Mouse (Mus musculus): ENCODE data around the gene Fbrs. TPM values are rescaled to one million over a fixed set of nuclear protein-coding genes. Genes with fewer than 3 reads are reported as not detected.
"Not testable (repeated sequence)": the region's sequence is repeated elsewhere in the genome, so short reads cannot be mapped to it uniquely, and the experiment has no call there.

Fbrs gene
- 10 to 100 TPM; 56.2 to 72.2 (median 65.5) TPM for total RNA-seq (2022)

GRCm38 (mm10) chr7:127478635-127479317, at the start of gene Fbrs:
Gene Fbrs (plus strand): TSS chr7:127479199.
- peak; percentile 92 to 96 for DNase-seq (ENCODE audit: low spot score in 2 of 2)

DNA sequence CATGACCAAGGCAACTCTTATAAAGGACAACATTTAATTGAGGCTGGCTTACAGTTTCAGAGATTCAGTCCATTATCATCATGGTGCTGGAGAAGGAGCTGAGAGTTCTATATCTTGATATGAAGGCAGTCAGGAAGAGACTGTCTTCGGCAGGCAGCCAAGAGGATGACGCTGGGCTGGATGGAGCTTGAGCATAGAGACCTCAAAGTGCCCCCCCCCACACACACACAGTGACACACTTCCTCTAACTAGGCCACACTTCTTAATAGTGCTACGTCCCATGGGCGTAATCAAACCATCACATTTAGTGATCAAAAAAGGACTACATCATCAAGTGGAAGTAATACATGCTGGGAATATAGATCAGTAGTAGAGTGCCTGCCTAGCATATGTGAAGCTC, 43.8 kb upstream of the Fbrs start:
- no peak for DNase-seq (ENCODE audit: low spot score in 2 of 2)

DNA sequence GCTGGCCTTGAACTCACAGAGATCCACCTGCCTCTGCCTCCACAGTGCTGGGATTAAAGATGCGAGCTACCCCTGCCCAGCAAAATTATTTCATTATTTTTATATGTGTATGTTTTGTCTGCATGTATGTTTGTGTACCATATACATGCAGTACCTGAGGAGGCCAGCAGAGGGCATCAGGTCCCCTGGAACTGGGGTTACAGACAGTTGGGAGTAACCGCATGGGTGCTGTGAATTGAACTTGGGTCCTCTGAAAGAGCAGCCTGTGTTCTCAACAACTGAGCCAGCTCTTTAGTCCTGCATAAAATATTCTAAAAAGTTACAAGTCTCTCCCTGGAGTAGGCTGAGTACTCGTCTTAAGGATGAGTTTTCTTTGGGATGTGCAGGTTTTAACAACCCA, 41.3 kb upstream of the Fbrs start:
- DNase-seq (ENCODE audit: low spot score in 2 of 2), result no peak

- no peak for DNase-seq (ENCODE audit: low spot score in 2 of 2)
Observed at GRCm38 (mm10) chr7:127443976-127444375, 35.0 kb upstream of the Fbrs start.

DNA sequence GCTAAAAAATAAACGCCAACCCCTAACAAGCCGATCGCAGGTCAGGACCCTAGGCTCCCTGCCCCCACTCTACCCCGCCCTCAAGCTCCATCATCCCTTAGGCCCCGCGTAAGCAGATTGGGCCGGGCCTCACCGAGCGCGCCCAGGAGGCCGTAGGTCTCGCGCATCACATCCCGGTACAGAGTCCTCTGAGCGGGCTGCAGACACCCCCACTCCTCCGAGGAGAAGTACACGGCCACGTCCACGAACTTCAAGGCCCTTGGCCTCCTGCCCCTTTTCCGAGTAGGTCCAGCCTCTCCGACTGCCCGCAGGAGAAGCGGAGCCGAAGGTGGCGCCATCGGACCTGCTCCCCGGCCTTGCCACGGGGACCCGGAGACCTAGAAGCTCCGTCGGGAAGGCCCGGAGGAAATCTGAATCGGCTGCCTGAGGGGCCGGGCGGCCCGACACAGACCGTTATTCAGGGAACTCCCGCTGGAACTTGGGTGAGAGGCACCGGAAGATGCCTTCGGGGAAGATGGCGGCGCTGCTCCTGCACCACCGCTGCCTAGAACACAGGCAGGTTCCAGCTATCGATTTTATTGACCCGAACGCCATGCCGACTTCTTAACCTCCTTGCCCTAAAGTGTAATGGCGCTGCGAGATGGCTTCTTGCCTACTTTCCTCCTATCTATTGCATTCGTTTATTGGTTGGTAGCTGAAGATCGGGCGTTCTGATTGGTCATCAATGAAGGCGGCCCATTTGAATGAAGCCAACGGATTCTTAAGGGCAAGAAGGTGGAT, 30.3 kb upstream of the Fbrs start, which contains the start of gene Zfp689:
Zfp689 (minus strand) TSS at position 638 of the 780 bp plus-strand sequence.
- DNase-seq (ENCODE audit: low spot score in 2 of 2), result peak; percentile 96

DNA sequence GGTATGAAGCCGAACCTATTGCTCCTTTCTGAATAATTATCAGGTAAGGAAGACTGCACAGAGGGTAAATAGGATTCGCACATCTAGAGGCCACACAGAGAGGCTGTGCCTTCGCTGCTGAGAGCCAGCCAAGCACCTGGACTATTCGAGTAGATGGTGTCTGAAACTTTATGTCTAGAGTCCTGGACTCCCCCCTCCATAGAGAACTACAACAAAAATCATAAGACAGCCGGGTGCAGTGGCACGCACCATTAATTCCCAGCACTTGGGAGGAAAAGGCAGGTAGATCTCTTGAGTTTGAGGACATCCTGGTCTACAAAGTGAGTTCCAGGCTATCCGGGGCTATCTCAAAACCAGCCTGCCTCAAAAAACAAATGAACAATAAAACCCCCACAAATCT, 29.0 kb upstream of the Fbrs start:
- DNase-seq (ENCODE audit: low spot score in 2 of 2), result no peak

DNA sequence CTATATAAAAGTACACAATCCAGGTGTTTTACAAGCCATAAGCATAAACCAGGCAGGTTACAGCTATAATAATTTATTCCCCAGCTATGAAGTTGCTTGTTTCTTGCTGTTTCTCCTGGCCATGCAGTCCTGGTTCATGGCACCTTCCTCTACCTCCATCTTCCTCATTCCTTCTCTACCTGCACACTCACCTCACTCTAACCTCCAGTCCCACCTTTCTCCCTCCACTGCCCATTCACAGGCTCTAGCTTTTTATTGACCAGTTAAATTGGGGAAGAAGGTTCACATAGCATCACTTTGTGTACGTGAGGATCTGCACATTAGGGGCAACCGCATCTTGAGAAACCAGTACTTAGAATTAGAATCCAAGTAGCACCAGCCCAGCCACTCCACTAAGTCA, 25.9 kb upstream of the Fbrs start:
- no peak for DNase-seq (ENCODE audit: low spot score in 2 of 2)

DNA sequence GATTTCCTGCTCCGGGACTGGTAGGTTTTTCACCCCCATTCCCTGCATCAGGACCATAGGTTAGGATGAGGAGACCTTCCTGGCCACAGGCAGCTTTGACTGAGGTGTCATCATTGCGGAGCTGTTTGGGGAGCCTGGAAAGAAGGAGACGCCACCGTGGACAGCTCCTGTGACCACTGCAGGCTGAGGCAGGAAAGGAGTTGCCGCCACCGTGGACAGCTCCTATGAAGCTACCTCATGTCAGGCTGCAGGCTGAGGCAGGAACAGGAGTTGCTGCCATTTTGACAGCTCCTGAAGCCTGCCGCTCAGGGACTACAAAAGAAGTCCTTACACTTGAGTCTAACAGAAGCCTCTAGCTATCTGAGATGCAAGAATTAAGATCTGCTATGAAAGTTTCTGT, 24.1 kb upstream of the Fbrs start:
- no peak for DNase-seq (ENCODE audit: low spot score in 2 of 2)

- not testable (repeated sequence) for DNase-seq (ENCODE audit: low spot score in 2 of 2)
Observed at GRCm38 (mm10) chr7:127458371-127459122, 20.5 kb upstream of the Fbrs start.

DNA sequence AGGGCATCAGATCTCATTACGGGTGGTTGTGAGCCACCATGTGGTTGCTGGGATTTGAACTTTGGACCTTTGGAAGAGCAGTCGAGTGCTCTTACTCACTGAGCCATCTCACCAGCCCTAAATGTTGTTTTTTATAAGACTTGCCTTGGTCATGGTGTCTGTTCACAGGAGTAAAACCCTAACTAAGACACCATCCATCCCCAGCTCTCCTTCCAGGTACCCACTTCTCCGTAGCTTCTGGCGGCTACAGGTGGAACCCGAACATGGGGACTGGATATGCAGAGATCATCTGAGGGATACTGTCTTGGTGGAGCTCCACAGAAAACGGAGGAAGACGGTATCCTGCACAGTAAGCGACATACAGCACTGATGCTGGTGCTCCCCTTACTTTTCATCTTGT, 19.7 kb upstream of the Fbrs start, which contains the start of gene Prr14:
Prr14 (plus strand) TSS at position 301 of the 400 bp plus-strand sequence.
- DNase-seq (ENCODE audit: low spot score in 2 of 2), result not testable (repeated sequence)

- no peak for DNase-seq (ENCODE audit: low spot score in 2 of 2)
Observed at GRCm38 (mm10) chr7:127465191-127465590, 13.8 kb upstream of the Fbrs start.

- DNase-seq (ENCODE audit: low spot score in 2 of 2), result not testable (repeated sequence)
Observed at GRCm38 (mm10) chr7:127465670-127466069, 13.3 kb upstream of the Fbrs start.

GRCm38 (mm10) chr7:127466606-127467005, 12.4 kb upstream of the Fbrs start:
- no peak for DNase-seq (ENCODE audit: low spot score in 2 of 2)

DNA sequence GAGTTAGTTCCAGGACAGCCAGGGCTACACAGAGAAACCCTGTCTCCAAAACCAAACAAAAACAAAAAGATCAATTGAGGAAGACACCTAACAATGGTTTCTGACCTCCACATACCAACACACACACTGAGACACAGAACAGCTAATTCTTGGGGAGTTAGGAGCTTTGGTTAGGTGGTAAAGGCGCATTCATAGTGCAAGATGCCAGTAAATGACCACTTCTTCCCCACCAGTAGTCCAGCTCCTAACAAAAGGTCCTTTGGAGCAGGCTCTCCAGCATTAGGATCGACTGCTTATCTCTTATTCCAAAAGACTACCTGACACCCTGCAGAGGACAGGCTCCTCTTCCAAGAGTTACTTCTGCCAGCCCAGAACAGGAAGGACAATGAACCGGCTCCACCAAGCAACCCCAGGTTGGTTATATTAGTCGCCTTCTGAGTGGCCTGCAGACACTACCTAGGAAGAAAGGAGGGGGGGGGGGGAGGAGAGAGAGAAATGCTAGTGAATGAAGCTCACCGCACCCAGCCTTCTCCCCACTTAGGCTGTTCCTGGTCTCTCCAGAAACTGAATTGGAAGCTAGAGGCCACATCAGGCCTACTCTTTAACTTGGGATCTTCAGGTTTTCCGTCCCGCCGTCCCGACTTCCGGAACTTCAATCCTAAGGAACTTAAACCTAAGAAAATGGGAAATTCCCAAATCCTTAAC, 8.8 kb upstream of the Fbrs start:
- no peak for DNase-seq (ENCODE audit: low spot score in 2 of 2)

DNA sequence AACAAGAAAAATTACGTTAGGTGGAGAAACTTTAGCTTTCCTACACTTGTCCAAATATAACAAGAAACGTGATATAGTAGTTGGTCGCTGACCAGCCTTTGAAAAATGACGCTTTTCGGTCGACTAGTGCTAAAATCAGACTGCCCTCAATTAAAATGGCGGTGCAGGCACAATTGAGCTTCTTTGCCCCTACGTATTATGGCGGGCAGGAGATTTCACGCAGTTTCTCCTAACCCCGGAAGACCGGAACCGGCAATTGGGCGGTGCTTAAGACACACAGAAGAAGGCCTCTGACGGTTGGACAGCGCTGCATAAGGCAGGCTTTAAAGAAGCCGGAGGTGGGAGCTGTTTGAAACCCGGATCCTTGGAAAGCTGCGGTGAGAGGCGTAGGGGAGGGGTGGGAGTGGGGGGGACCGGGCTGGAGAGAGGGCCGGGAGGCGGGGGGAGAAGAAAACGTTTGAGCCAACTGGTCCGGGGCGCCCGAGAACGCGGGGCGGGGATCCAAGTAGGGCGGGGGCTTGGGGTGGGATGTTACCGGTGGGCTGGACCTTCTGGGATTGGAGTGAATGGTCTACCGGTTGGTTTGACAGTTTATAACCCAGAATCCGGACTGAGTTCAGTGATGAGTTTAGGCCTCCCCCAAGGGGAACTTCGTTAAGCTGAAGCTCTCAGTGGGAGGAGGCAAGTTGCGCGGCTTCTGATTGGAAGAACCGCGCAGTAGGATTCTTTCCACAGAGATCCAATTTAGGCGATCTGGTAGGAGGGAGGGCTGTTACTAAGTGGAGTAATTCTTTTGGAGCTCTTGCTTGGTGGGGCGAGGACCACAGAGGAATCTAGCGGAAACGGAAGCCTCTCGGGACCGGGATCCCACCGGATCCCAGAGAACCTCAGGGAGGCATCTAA, 8.0 kb upstream of the Fbrs start:
- DNase-seq (ENCODE audit: low spot score in 2 of 2), result peak; percentile 93 to 96

DNA sequence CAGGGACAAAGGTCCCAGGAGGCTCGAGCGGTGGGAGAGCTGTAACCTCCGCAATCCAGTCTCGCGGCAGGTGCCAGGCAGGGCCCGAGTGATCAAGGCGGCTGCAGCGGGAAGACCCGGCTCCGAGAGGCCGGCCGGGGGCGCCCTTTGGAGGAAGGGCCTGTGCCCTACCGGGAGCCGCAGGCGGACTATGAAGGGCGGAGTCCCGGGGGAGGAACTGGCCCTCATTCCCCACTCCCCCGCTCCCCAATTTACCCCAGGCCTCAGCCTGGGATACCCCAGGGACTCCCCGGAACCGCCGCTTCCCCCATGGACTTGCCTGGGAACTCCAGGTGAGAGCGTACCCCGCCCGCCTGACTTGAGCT, 7.4 kb upstream of the Fbrs start:
- DNase-seq (ENCODE audit: low spot score in 2 of 2), result no peak

- DNase-seq (ENCODE audit: low spot score in 2 of 2), result no peak
Observed at GRCm38 (mm10) chr7:127472060-127472459, 6.9 kb upstream of the Fbrs start.

- DNase-seq (ENCODE audit: low spot score in 2 of 2), result no peak
Observed at GRCm38 (mm10) chr7:127473705-127474104, 5.3 kb upstream of the Fbrs start.

- DNase-seq (ENCODE audit: low spot score in 2 of 2), result no peak
Observed at GRCm38 (mm10) chr7:127474378-127475070, 4.5 kb upstream of the Fbrs start.

Measured in layer of hippocampus, adult 8-10 months (tissue).